Mouse (Mus musculus) cerebellum, adult (tissue): Measurements from ENCODE around the gene Fbln7.

ENCODE experiments used
- ATAC-seq: cut with Nextera tagmentation; 2 replicates; pipeline ENCODE4 v1.9.2; 2017; ENCODE audit warnings: mild to moderate bottlenecking, moderate library complexity, mixed read lengths; ENCODE audit not compliant: insufficient number of reproducible peaks, low FRiP score, low TSS enrichment

The Fbln7 gene

DNA sequence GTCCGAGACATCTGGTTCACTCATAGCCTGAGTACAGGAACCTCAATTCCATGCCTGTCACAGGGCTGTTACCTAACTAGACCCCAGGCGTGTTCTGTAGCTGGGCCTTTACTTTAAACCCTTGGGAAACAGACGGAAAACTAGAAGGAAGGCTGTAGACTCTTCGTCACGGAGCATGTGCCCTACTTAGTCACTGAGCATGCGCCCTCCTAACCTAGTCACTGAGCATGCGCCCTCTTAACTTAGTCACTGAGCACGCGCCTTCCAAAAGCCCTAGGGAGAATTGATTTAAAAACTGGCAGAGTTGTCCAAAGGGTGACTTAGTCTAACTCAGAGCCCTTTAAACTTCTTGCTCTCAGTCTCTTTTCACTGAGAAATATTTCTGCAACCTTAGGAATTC is at the start of gene Fbln7:
TSS of gene Fbln7 (plus strand) at position 346 of the 400 bp plus-strand sequence.
- ATAC-seq: no peak

- ATAC-seq: no peak
These were observed 46.5 kb upstream of the Fbln7 start for GRCm38 (mm10) chr2:128816311-128816710.

- ATAC-seq: no peak
These were observed 45.9 kb upstream of the Fbln7 start for GRCm38 (mm10) chr2:128816916-128817315.

DNA sequence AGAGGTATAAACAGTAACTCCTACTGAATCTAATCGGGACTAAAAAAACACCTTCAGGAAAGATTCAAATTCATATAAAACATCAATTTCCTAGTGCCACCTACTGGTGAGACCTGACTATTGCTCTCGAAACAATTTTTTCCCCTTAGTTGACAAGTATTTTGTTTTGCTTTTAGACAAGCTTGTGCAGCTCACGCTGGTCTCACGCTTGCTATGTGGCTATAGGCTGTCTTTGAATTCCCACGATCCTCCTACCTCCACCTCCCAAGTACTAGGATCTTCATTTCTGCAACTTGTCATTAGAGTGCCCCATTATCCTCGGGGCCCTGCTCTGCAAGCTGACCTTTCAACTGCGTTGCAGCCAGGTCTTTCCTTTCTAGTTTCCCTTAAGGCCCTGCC is 45.4 kb upstream of the Fbln7 start:
- ATAC-seq: no peak

- peak; percentile 89 for ATAC-seq
These were observed 44.7 kb upstream of the Fbln7 start, which contains the start of gene Tmem87b for GRCm38 (mm10) chr2:128817786-128818681. Tmem87b (plus strand) TSS chr2:128818118.

DNA sequence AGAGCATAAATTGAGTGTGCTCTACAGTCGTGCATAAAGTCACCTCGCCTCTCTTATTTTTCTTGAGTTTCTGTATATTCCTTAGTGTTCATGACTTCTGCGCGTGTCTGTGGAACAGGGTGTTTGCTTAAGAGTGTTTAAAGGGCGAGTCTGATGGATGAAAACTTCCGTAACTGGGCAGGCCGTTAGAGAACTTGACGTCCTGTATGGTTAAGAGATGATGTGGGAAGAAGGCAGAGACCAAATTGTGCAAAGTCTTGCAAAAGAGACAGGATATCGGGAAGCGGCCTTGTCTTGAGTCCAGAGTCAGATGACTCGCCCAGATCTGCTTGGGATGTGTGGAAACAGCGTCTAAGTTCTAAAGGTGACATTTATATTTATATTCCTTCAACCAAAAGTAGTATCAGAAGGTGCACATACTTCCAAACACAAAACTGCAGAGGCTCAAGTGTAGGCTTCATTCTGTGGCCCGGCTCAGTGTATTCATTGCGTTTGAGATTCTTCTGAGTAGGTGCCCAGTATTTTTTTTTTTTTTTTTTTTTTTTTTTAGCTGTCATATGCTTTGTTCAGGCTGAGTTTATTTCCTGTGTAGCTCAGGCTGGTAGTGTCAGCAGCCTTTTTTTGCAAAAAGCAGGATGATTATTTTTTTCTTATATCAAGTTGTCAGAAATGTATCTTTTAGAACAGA is 43.7 kb upstream of the Fbln7 start:
- no peak for ATAC-seq

- ATAC-seq: no peak
These were observed 42.1 kb upstream of the Fbln7 start for GRCm38 (mm10) chr2:128820631-128821030.

DNA sequence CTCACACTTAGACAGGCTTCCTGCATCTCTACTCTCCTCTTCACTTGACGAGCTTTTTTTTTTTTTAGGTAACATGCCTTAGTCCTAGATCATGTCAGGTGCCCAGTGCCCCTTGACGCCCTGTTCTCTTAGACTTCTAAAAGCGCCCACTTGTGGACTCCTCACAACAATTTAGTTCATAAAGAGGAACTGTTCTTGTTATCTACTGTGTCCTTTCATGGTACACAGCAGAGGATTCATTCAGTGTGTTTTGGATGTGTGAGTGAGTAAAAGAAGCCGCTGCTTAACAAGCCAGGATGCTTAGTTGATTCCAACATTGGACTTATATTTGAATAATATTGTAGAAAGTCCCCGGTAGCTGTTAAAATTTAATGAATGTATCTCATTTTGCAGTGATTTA is 38.9 kb upstream of the Fbln7 start:
- no peak for ATAC-seq

- ATAC-seq: no peak
These were observed 35.0 kb upstream of the Fbln7 start for GRCm38 (mm10) chr2:128827787-128828186.

DNA sequence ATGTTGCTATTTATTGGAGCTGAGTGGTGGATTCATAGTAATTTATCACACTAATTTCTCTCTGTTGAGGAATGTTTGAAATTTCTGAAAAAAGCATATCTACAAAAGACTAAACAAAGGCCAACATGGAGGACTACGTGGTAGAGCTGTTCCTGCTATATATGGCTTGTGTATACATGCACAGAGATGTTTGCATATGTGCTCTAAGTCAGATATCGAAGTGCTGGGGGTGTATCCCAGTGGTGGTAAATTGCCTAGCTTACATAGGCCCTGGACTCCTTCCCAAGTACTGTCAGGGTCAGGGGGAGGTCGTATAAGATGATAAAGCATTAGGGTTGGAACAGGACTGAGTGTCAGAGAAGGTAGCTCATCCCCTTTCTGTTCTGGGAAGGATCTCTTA is 30.2 kb upstream of the Fbln7 start:
- no peak for ATAC-seq

- no peak for ATAC-seq
These were observed 29.7 kb upstream of the Fbln7 start for GRCm38 (mm10) chr2:128833035-128833434.

DNA sequence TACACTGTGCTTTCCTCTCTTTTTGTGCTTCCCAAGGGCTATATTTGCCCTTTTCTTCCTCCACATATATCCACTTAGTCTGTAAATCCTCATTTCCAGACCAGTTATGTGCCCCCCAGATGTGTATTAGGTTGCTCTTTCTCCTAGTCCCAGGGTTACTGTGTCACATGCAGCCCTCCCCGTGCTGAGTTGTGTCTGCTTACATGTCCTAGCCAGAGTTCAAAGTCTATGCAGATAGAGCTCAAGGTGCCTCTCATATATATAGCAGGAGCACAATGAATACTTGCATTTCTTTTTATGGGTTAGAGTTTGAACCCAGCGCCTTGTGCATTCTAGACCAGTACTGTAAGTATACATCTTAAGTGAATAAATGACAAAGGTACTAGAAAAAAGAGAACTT is 29.3 kb upstream of the Fbln7 start:
- ATAC-seq: no peak

GRCm38 (mm10) chr2:128837531-128837930 is 25.2 kb upstream of the Fbln7 start:
- no peak for ATAC-seq

DNA sequence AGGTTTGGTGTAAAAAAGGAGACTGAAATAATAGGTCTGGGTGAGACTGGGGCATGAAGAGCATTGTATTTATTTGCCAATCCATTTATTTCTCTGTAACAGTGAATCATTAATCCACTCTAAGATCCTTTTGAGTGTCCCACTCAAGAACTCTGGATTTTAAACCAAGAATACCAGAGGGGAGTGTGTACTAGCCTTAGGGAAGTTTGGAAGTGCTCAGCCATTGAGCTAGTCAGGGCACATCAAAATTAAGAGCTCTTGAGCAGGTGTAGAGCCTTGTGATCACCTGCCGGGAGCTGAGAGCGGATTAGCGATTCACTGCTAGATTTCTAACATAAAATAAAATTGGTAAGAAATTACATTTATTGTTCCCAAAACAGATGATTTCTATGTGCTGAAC is 24.2 kb upstream of the Fbln7 start:
- no peak for ATAC-seq

- ATAC-seq: no peak
These were observed 23.3 kb upstream of the Fbln7 start for GRCm38 (mm10) chr2:128839501-128839900.

- no peak for ATAC-seq
These were observed 20.3 kb upstream of the Fbln7 start for GRCm38 (mm10) chr2:128842437-128842836.

DNA sequence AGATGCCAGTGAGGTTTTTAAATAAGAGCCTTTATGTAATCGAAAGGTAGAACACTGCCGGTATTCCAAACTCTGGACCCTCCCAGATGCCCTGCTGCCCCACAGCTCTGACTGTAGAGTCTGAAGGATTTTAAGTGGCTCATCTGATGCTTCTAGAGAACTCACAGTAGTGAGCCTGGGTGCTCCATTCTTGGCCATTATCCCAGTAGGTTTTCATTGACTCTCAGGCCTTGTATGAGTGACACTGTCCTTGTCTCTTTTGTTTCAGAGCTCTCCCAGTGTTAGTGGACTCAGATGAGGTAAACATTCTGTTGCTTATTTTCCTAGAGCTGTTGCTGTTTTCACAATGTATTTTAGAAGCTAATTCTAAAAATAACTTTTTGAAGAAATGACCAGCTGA is 12.7 kb upstream of the Fbln7 start:
- ATAC-seq: no peak

- no peak for ATAC-seq
These were observed 6.1 kb upstream of the Fbln7 start for GRCm38 (mm10) chr2:128856673-128857072.

- no peak for ATAC-seq
These were observed 3.8 kb upstream of the Fbln7 start for GRCm38 (mm10) chr2:128858962-128859361.

- no peak for ATAC-seq
These were observed 2.9 kb upstream of the Fbln7 start for GRCm38 (mm10) chr2:128859861-128860260.

DNA sequence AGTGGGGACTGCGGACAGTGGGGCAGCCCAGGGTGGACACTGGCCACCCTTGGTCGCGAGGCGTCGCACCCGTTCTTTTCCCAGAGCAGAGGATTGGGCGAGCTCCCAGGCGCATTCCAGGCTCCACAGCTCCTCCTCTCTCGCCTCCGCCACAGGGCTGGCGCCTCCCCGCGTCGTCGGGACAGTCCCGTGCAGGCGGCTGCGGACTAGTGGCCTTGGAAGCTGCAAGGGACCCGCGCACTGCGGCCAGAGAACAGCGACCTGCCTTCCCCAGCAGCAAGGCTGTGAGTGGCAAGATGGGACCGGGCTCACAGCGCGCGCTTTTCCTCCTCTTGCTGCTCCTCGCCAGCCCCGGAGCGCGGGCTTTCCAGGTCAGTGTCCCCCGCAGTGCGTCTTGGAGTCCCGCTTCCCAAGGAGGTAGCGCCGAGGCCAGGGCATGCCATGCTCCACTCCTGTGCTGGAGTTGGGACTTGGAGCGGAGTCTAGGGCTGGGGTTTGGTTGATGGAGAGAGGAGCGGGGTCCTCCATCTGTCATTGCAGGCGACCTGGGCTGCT is 1.1 kb downstream of the Fbln7 start:
- peak; percentile 52 for ATAC-seq
